Mouse (Mus musculus): ENCODE data around the gene Nosip. TPM values are rescaled to one million over a fixed set of nuclear protein-coding genes. Genes with fewer than 3 reads are reported as not detected.

The Nosip gene
- polyA plus RNA-seq (2015; fragmentation: Nextera tagmentation; extraction: Ambion mirVana) = 60.8 and 65.7 TPM in 2 replicates

GRCm38 (mm10) chr7:45062239-45062835 lies at the start of gene Nosip, which contains the start of gene Prrg2:
Gene Nosip, plus strand, starts transcription at chr7:45062429.
Gene Prrg2, minus strand, starts transcription at chr7:45062677.
- Histone ChIP-seq H3K36me3 (ENCODE audit: control insufficient read depth, insufficient read depth) (no peaks in the 10 kb centered on the region), H3K4me3 (replicated peaks; ENCODE audit: low read length) (peak within 1 kb of the TSS; percentile 59), H3K9me3 (ENCODE audit: control insufficient read depth, low read length) (no peaks in the 10 kb centered on the region), H3K4me1 (replicated peaks; ENCODE audit: control insufficient read depth, insufficient read depth, low read length) (peaks cover 27% of the 10 kb centered on the region), H3K9ac (replicated peaks; ENCODE audit: low read depth, low read length) (peak within 1 kb of the TSS; percentile 53), H3K4me2 (ENCODE audit: low read length) (peak within 1 kb of the TSS; percentile 53), H3K27me3 (replicated peaks; ENCODE audit: control insufficient read depth, insufficient read depth, low read length) (no peaks in the 10 kb centered on the region), H3K27ac (ENCODE audit: low read length) (peak within 1 kb of the TSS; percentile 91)
- peak; percentile 92 for ATAC-seq
- WGBS = 0% methylated on average over 31 of the region's 31 CpGs

GRCm38 (mm10) chr7:45012824-45013223 lies 49.4 kb upstream of the Nosip start:
- Histone ChIP-seq H3K36me3 (ENCODE audit: control insufficient read depth, insufficient read depth) (peaks cover 21% of the 10 kb centered on the region), H3K27ac (ENCODE audit: low read length) (no peak overlapping the region), H3K9ac (replicated peaks; ENCODE audit: low read depth, low read length) (no peak overlapping the region), H3K4me3 (replicated peaks; ENCODE audit: low read length) (no peak overlapping the region), H3K4me1 (replicated peaks; ENCODE audit: control insufficient read depth, insufficient read depth, low read length) (peaks cover 26% of the 10 kb centered on the region), H3K4me2 (ENCODE audit: low read length) (no peak overlapping the region), H3K27me3 (replicated peaks; ENCODE audit: control insufficient read depth, insufficient read depth, low read length) (0 out of 2 replicates have a peak, but pooled peaks cover 2% of the 10 kb centered on the region), H3K9me3 (ENCODE audit: control insufficient read depth, low read length) (no peaks in the 10 kb centered on the region)
- 88% methylated on average over 4 of the region's 4 CpGs for WGBS
- no peak for ATAC-seq

GRCm38 (mm10) chr7:45013366-45014095 lies 48.7 kb upstream of the Nosip start:
- ATAC-seq = no peak
- peaks cover 17% of the 10 kb centered on the region for H3K36me3 ChIP-seq (ENCODE audit: control insufficient read depth, insufficient read depth)

GRCm38 (mm10) chr7:45014096-45014451 lies 48.2 kb upstream of the Nosip start:
- no peak overlapping the region for H3K4me2 ChIP-seq (ENCODE audit: low read length)
- ATAC-seq = no peak
- H3K36me3 ChIP-seq (ENCODE audit: control insufficient read depth, insufficient read depth) = peaks cover 16% of the 10 kb centered on the region
- H3K4me1 ChIP-seq (replicated peaks; ENCODE audit: control insufficient read depth, insufficient read depth, low read length) = peaks cover 29% of the 10 kb centered on the region
- H3K27ac ChIP-seq (ENCODE audit: low read length) = no peak overlapping the region
- WGBS = 96% methylated on average over 3 of the region's 3 CpGs
- no peak overlapping the region for H3K4me3 ChIP-seq (replicated peaks; ENCODE audit: low read length)
- H3K27me3 ChIP-seq (replicated peaks; ENCODE audit: control insufficient read depth, insufficient read depth, low read length) = 0 out of 2 replicates have a peak, but pooled peaks cover 5% of the 10 kb centered on the region
- no peaks in the 10 kb centered on the region for H3K9me3 ChIP-seq (ENCODE audit: control insufficient read depth, low read length)
- no peak overlapping the region for H3K9ac ChIP-seq (replicated peaks; ENCODE audit: low read depth, low read length)

More at GRCm38 (mm10) chr7:45013366-45014095, 48.7 kb upstream of the Nosip start:
- Histone ChIP-seq H3K9me3 (ENCODE audit: control insufficient read depth, low read length) (no peaks in the 10 kb centered on the region), H3K27me3 (replicated peaks; ENCODE audit: control insufficient read depth, insufficient read depth, low read length) (0 out of 2 replicates have a peak, but pooled peaks cover 4% of the 10 kb centered on the region), H3K4me1 (replicated peaks; ENCODE audit: control insufficient read depth, insufficient read depth, low read length) (peaks cover 29% of the 10 kb centered on the region), H3K4me3 (replicated peaks; ENCODE audit: low read length) (no peak overlapping the region), H3K27ac (ENCODE audit: low read length) (no peak overlapping the region), H3K4me2 (ENCODE audit: low read length) (no peak overlapping the region), H3K9ac (replicated peaks; ENCODE audit: low read depth, low read length) (no peak overlapping the region)
- WGBS = 93% methylated on average over 16 of the region's 16 CpGs

GRCm38 (mm10) chr7:45015344-45015956 lies 46.8 kb upstream of the Nosip start:
- H3K4me3 ChIP-seq (replicated peaks; ENCODE audit: low read length) = peak overlapping the region; percentile 98
- no peak for ATAC-seq
- no peaks in the 10 kb centered on the region for H3K9me3 ChIP-seq (ENCODE audit: control insufficient read depth, low read length)
- H3K9ac ChIP-seq (replicated peaks; ENCODE audit: low read depth, low read length) = peak overlapping the region; percentile 96
- H3K4me1 ChIP-seq (replicated peaks; ENCODE audit: control insufficient read depth, insufficient read depth, low read length) = peaks cover 29% of the 10 kb centered on the region
- peak overlapping the region; percentile 79 for H3K27ac ChIP-seq (ENCODE audit: low read length)
- 0 out of 2 replicates have a peak, but pooled peaks cover 6% of the 10 kb centered on the region for H3K27me3 ChIP-seq (replicated peaks; ENCODE audit: control insufficient read depth, insufficient read depth, low read length)
- peaks cover 16% of the 10 kb centered on the region for H3K36me3 ChIP-seq (ENCODE audit: control insufficient read depth, insufficient read depth)
- 2% methylated on average over 20 of the region's 20 CpGs for WGBS
- H3K4me2 ChIP-seq (ENCODE audit: low read length) = peak overlapping the region; percentile 90

- peaks cover 29% of the 10 kb centered on the region for H3K4me1 ChIP-seq (replicated peaks; ENCODE audit: control insufficient read depth, insufficient read depth, low read length)
- peak within 1 kb of the TSS; percentile 90 for H3K4me2 ChIP-seq (ENCODE audit: low read length)
- peak within 1 kb of the TSS; percentile 79 for H3K27ac ChIP-seq (ENCODE audit: low read length)
- peak; percentile 95 for ATAC-seq
- 0 out of 2 replicates have a peak, but pooled peaks cover 6% of the 10 kb centered on the region for H3K27me3 ChIP-seq (replicated peaks; ENCODE audit: control insufficient read depth, insufficient read depth, low read length)
- under 1% methylated on average over 69 of the region's 69 CpGs for WGBS
- H3K36me3 ChIP-seq (ENCODE audit: control insufficient read depth, insufficient read depth) = peaks cover 16% of the 10 kb centered on the region
- peak within 1 kb of the TSS; percentile 96 for H3K9ac ChIP-seq (replicated peaks; ENCODE audit: low read depth, low read length)
- H3K9me3 ChIP-seq (ENCODE audit: control insufficient read depth, low read length) = no peaks in the 10 kb centered on the region
- H3K4me3 ChIP-seq (replicated peaks; ENCODE audit: low read length) = peak within 1 kb of the TSS; percentile 98
These were observed 46.1 kb upstream of the Nosip start, which contains the start of gene Scaf1 for GRCm38 (mm10) chr7:45015957-45016612. Gene Scaf1, minus strand, starts transcription at chr7:45016363.

GRCm38 (mm10) chr7:45016761-45017160 lies 45.5 kb upstream of the Nosip start:
- ATAC-seq = no peak
- Histone ChIP-seq H3K9me3 (ENCODE audit: control insufficient read depth, low read length) (no peaks in the 10 kb centered on the region), H3K27me3 (replicated peaks; ENCODE audit: control insufficient read depth, insufficient read depth, low read length) (0 out of 2 replicates have a peak, but pooled peaks cover 6% of the 10 kb centered on the region), H3K4me2 (ENCODE audit: low read length) (peak overlapping the region; percentile 74), H3K9ac (replicated peaks; ENCODE audit: low read depth, low read length) (peak overlapping the region; percentile 45), H3K36me3 (ENCODE audit: control insufficient read depth, insufficient read depth) (peaks cover 10% of the 10 kb centered on the region), H3K27ac (ENCODE audit: low read length) (peak overlapping the region; percentile 79), H3K4me3 (replicated peaks; ENCODE audit: low read length) (peak overlapping the region; percentile 98), H3K4me1 (replicated peaks; ENCODE audit: control insufficient read depth, insufficient read depth, low read length) (peaks cover 29% of the 10 kb centered on the region)
- WGBS = 5% methylated on average over 4 of the region's 4 CpGs

GRCm38 (mm10) chr7:45017242-45018061 lies 44.8 kb upstream of the Nosip start, which contains the start of gene Rras:
Gene Rras, plus strand, starts transcription at chr7:45017961.
- peak within 1 kb of the TSS; percentile 79 for H3K27ac ChIP-seq (ENCODE audit: low read length)
- peak within 1 kb of the TSS; percentile 74 for H3K4me2 ChIP-seq (ENCODE audit: low read length)
- H3K36me3 ChIP-seq (ENCODE audit: control insufficient read depth, insufficient read depth) = peaks cover 3% of the 10 kb centered on the region
- H3K9ac ChIP-seq (replicated peaks; ENCODE audit: low read depth, low read length) = peak within 1 kb of the TSS; percentile 66
- H3K27me3 ChIP-seq (replicated peaks; ENCODE audit: control insufficient read depth, insufficient read depth, low read length) = 0 out of 2 replicates have a peak, but pooled peaks cover 6% of the 10 kb centered on the region
- H3K9me3 ChIP-seq (ENCODE audit: control insufficient read depth, low read length) = no peaks in the 10 kb centered on the region
- peak; percentile 70 for ATAC-seq
- peak within 1 kb of the TSS; percentile 98 for H3K4me3 ChIP-seq (replicated peaks; ENCODE audit: low read length)
- peaks cover 29% of the 10 kb centered on the region for H3K4me1 ChIP-seq (replicated peaks; ENCODE audit: control insufficient read depth, insufficient read depth, low read length)
- WGBS = under 1% methylated on average over 36 of the region's 36 CpGs
